Mouse (Mus musculus): ENCODE measurements around the gene Lactbl1. TPM values are rescaled to one million over a fixed set of nuclear protein-coding genes. Genes with fewer than 3 reads are reported as not detected.
A peak's percentile ranks its signal among the peaks of the same experiment; 100 is the strongest.

The Lactbl1 gene
- polyA plus RNA-seq, 1 experiment = not detected

DNA sequence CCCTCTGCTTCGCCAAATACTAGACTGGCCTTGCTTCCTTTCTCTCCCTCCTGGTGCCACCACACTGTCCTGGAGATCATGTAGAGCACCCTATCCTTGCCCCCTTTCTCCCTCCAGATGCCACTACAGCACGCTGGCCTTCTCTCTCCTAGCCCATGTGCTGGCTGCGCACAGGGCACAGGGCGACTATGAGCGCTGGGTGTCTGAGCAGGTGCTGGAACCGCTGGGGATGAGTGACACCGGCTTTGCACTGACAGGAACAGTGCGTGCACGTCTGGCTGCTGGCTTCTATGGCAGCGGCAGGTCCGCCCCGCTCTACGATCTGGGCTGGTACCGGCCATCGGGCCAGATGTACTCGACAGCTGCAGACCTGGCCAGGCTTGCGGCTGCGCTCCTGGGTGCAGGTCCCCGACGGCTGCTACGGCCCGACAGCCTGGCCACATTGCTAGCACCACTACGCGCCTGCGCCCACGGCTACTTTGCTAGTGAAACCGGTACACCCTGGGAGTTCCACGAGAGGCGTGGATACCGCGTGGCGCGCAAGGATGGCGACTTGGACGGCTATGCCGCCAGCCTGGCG is 14.7 kb downstream of the Lactbl1 start:
- DNase-seq (ENCODE audit: low spot score) = no peak

DNA sequence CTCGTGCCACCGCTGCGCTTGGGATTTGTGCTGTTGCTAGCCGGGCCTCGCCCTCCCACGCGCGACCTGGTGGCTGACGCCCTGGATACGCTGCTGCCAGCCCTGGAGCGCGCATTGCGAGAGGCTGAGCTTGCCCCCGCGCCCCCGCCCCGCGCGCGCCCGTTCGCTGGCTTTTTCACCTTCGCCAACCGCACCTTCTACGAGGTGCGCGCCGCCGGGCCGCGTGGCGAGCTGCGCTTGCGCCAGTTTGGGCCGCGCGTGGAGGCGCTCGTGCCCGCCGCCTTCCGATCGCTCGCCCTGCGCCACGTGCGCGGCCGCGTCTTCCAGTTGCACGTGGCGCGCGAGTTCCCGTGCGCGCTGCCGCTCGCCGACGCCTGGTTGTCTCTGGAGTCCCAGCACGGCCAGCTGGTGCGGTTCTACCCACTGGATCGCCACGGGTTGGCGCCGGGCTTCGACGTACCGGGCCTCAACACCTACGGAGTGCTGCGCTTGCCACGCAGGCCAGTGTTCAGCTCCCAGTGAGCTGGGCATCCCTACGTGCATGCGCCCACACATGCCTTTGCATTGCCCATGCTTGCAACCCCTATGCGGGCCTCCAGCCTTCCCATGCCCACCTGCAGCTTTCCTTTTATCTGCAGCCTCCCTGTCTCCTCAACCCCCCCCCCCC is 15.3 kb downstream of the Lactbl1 start:
- DNase-seq (ENCODE audit: low spot score) = no peak

DNA sequence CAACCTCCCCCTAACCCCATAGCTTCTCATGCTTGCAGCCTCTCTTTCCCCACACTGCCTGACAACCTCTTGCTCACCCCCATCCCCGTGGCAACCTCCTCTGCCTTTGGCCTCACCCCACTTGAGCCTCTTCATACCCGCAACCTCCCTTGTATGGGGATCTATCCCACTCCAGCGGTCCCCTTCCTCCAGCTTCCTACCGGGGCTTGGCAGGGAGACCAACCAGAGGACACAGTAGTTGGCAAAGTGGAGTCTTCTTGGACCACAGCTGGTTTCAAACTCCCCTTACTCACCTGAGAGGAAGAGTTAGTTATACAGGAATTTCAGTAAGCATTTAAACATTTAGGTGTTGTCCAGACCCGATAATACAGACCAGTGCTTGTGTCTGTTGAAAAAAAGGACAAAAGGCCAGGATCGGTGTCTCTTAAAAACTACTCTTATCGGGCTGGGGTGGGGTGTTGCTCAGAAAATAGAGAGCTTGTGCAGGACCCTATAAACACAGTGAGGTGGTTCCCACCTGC is 15.9 kb downstream of the Lactbl1 start:
- DNase-seq (ENCODE audit: low spot score) = no peak

DNA sequence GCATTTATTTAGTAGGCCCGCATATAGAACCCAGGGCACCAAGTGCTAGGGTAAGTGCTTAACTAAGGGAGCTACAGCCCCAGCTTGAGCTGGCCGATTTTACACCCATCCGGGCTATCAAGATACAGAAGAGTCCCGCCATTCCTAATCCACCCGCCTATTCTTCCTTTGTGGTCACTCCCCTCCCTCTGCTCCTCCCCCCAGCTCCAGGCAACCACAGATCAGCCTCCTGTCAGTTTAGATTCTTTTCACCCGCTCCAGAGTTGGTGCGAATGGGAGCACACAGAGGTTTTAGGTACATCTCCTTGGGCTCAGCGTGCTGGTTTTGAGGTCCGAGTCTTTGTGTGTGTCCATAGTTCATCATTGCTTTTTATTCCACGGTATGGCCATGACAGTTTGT is 16.5 kb downstream of the Lactbl1 start:
- DNase-seq (ENCODE audit: low spot score) = no peak

DNA sequence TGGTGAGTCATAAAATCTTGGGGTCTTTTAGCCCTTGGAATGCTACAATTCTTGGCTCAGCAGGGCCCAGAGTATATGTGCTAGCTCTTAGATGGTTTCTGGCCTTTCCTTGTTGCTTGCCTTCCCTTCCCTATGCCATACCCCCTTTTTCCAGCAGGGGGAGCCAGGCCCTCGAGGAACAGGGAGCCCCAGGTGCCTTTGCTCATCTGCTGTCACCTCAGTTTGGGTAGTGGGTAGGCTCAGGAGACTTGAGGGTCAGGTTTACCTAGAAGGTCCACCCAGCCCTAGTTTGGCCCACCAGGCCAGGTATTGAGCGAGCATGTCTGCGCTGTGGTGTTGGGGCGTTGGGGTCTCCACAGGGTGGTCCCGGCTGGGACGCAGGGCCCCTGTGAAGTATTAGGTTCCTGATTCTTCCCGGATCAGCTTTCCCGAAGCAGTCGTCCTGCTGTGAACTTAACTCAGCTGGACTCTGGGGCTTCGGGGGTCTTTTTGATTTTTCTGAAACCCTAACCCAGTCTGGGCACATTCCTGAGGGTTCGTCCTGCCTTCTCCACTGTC is 26.6 kb downstream of the Lactbl1 start:
- DNase-seq (ENCODE audit: low spot score) = peak; percentile 63

DNA sequence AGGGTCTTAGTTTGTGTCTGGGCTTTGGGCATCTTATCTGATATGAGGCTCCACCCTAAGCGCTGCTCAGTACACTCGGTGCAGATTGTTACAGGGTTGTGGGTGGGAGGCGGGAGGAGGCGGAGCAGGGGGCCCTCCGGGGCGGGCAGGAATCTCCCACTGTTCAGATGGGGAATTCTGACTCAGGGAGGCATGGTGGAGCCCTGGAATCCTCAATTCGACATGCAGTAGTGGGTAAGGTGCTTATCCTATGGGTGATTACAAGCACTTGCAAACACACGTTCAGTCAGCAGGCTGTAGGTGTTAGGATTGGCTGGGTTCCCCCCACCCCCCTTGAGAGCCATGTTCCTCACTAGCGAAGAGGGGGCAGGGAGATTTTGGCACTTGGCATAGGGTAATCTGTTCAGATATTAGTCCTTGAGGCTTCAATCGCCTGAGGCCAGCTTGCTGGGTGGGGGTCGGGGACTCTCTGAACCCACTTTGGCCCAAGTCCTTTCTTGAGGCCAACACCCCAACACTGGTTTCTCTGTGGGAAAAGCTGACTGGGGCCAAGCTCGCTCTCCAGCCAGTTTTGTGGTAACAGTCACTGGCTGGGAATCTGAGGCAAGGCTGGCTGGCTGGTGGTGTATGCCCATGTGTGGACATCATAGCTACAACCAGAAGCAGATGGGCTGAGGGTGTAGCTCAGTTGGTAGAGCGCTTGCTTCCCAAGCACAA is 27.2 kb downstream of the Lactbl1 start:
- DNase-seq (ENCODE audit: low spot score) = no peak

DNA sequence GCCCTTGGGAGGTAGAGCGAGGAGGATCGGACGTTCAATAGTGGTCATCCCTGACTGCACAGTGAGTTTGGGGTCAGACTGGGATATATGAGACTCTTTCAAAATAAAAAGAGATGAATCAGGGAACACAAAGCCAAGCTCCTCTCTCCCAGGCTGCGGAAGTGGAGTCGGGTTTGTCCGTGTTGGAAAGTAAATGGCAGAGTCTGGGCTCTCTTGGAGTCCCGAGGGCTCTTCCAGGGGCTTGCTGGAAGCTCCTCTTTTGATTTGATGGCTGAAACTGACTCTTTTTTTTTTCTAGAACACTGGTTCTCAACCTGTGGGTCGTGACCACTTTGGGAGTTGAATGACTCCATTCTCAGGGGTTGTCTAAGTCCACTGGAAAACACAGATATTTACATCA is 27.8 kb downstream of the Lactbl1 start:
- no peak for DNase-seq (ENCODE audit: low spot score)

DNA sequence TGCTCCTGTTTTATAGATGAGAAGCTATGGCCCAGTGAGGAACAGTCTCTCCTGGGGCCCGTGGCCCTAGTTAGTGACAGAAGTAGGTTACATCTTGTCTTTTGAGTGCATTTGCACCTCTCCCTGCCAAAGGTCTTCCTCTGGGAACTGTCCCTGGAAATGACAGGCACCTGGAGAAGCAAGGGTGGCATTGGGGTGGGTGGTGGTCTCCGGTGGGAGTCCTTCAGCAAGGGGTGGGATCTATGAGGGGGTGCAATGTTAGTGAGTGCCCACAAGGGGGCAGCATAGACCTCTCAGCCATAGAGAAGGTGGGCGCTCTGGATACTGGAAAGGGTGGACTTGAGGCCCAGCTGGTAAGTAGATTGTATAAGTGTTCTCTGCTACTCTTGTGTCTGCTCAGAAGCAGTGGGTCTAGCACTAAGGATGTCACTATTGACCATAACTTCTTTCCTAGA is 29.0 kb downstream of the Lactbl1 start:
- no peak for DNase-seq (ENCODE audit: low spot score)

DNA sequence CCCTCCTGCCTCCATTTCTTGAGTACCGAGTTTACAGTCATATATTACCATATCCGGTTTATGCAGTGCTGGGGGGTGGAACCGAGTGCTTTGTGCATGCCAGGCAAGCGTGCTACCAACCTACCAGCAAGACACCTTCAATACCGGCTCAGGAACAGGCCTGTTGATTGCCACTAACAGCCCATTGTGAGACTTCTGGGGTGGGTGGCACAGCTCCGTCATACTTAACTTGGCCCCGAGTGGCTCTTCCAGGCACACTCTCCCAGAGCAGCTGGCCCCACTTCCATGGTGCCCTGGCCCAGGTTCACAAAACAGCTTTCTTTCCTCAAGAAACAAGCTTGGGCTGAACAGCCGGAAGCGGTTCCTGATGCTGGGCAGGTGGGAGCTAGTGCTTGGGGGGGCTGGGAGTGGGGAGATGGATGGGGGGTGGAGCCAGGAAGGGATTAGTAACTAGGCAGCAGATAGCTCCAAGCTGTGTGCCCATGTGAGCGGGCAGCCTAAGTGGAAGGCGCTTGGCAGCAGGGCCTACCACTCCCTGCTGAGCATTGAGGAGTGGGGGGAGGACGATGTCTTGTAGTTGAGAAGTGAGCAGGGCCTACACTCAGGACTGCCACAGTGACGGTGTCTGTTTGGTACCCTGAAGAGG is 29.6 kb downstream of the Lactbl1 start:
- DNase-seq (ENCODE audit: low spot score) = no peak

DNA sequence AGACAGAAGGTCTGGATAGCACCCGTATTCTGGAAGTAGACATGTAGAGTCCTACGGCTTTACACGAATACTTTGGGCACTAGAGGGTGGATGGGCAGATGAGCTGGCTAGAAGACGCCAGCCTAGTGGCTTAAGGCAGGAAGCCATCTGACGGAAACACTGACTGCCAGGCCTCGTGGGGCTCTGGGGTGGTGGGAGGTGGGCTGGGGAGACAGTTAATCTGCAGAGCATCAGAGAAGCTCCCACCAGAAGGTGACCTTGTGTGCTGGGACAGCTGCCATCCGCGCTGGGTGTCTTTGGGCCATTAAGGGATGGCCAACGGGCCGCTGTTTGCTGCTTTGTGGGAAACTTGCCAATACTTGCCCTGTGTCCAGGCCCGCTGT is 30.1 kb downstream of the Lactbl1 start:
- no peak for DNase-seq (ENCODE audit: low spot score)

DNA sequence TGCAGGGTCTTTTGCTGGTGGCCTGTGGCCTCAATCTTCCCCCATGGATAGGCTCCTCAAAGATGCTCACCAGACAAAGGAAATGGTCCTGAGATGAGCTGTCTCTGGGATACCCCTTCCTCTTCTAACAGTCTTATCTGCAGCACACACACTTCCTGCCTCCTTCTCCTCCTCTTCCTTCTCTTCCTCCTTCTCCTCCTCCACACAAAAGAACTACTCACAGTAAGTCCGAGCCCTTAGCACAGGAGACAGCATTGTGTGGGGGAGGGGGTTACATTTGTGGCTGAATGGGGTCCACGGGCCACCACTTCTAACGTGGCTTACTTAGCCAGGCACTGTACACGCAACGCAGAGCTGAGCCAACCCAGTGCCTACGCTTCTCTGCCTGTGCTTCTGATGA is 30.6 kb downstream of the Lactbl1 start:
- DNase-seq (ENCODE audit: low spot score) = no peak

DNA sequence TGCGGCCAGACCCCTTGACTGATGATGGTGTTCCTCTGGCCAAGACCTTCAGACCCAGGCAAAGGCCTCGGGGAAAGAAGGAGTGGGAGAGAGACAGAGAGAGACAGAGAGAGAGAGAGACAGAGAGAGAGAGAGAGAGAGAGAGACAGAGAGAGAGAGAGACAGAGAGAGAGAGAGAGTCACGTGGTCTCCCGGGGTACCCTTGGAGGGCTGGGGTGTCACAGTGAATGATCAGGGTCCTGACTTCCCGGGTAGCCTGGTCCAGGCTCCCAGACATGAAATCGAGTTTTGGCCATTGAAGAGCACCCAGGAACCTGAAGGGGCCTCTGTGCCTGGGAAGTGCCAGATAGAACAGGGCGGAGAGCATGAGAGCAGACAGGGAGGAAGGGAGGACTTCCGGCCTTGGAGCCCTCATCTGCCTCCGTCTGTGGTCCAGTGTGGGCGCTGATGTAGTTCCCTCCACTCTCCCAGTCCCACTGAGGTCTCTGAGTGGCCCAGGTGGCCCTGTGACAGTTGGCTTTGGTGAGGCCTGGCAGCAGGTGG is 31.3 kb downstream of the Lactbl1 start:
- DNase-seq (ENCODE audit: low spot score) = no peak

DNA sequence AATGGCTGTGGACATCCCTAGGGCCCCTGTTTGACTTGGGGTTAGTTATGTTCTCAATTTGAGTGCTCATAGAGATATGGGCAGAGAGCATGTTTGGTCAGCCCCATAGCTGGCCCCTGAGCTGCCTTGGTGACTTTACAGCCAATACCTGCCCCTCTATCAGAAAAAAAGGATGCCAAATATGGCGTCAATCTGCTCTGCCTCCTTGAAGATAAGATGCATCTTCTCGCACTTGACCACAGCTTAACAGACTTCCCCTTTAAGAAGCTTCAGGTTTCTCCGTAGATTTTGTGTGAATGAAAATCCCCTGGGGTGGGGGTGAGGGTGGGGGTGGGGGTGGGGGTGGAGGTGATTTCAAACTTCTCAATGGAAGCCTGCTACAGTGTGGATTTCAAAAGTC is 35.5 kb downstream of the Lactbl1 start:
- no peak for DNase-seq (ENCODE audit: low spot score)

DNA sequence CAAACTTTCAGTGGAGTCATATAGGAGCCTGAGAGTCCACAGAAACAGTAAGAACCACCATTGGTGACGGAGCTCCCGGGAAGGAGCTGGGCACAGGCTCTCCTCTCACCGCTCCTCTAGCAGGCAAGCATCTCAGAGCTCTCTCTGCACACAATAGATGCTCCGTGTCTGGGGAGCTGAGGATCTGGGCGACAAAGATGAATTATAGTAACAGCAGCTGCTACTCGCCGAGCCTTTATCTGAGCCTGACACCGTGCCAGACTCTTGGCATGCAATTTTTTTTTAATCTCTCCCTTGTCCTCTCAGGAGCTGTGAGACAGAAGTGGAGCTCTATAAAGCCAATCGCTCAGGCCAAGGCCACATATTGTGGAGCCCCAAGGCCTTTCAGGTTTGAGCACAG is 42.6 kb downstream of the Lactbl1 start:
- DNase-seq (ENCODE audit: low spot score) = no peak

DNA sequence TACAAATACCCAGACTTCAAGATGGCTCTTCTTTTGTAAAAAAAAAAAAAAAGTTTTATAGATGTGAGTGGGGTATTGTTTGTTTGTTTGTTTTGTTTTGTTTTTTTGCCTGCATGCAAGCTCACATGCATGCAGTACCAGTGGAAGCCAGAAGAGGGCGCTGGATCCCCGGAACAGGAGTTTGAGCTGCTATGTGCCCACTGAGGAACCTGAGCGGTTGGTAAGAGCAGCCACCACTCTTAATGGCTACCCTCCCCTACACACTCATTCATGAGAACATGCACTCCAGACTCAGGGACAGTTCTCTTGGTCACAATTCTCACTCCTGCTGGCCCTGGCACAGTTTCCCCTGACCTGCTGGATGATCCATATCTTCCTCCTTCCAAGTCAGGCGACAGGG is 43.6 kb downstream of the Lactbl1 start:
- no peak for DNase-seq (ENCODE audit: low spot score)

DNA sequence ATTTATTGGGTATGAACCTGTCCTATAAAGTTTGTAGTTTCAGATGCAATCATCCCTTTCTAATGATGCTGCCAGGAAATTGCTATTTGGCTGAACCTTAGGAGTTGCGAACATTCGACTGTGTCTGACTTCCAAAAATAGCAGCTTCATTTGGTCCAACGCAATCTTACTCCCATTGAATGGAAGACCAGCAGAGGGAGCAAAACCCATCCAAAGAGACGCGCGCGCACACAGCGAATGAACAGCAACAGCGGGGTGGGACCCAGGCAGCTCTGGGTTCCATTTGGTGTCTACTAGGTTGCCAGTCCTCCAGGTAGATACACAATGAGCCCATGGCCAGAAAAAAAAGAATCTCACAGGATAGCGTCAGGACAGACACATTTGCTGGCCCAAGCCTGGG is 45.3 kb downstream of the Lactbl1 start:
- DNase-seq (ENCODE audit: low spot score) = no peak

DNA sequence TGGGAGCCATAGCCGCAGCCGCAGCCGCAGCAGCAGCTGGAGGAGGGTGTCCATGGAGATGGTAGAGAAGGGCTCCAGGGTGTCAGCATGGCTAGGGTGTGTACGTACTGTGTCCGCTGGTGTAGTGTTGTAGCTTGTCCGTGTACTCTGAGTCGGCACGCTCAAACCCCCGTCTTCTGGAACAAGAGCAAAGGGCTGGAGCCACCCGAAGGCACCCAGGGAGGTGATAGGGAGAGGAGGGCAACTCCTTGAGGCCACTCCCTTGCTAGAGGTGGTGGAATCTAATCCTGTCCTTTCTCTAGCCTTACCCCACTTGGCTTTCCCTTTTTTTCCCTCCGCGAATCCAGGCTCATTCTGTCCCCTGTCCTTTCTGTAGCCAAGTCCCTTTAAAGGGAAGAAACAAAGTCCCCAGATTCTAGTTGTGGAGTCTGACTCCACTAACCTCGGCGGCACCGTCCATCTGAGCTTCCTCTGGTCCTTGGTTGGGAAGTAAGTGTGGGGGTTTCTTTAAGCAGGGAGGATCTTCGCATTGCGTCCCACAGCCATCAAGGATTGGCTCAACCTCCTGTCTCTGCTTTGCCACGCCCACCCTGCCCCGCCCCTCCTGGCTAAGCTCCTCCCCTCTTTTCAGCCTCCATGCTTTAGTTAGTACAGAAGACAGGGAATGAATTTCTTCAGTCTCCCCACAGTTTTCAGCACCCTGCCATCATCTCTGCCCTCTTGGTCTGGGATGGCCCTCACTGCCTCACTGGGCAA is 50.1 kb downstream of the Lactbl1 start:
- DNase-seq (ENCODE audit: low spot score) = no peak

DNA sequence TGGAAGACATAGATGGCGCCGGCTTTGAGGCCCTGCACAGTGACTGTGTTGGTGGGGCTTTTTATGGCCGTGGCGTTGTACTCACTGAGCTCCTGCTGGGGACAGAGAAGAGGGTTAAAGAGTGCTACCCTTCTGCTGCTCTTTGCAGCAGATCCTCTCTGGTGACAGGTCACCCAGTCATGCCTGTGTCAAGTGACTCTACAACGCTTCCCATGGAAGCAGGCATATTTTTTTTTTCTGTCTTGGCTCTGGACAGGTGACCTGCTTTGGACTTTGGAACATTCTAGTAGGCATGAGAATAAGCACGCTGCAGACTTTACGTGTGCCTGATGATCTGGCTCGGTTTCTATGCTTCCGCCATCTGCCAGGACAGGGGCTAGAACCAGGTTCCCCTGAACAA is 53.0 kb downstream of the Lactbl1 start:
- DNase-seq (ENCODE audit: low spot score) = no peak

DNA sequence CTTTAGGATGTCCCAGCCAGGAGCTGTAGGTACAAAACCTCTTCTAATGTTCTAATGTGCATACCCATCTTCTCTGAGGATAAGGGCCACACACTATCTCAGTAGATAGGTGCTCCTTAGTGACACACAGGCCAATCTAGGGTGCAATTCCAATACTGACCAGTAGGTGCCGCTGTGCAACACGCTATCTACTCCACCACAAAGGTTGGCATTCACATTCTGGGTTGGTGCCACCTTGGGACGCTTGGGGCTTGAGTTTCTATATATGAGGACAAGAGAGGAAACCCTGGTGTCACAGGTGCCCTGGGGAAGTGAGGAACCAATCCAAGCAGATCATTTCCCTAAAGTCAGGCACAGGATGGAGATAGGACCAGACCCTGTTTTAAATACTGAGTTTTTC is 56.1 kb downstream of the Lactbl1 start:
- DNase-seq (ENCODE audit: low spot score) = peak; percentile 66

DNA sequence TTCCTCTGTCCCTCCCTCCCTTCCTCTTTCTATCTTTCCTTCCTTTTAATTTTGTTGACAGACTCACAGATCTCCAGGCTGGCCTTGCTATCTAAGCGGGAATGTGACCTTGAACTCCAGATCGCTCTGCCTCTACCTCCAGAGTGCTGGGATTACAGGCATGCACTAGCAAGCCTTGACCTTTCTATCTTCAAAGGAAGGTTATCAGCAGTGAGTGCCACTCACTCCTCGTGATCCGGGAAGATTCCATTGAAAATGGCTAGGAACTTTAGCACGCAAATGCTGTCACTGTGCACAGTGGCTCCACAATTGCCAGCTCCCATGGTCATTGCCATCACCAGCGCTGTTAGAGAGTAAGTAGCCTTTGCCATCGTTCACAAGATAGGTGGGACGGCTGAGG is 56.8 kb downstream of the Lactbl1 start:
- DNase-seq (ENCODE audit: low spot score) = no peak

DNA sequence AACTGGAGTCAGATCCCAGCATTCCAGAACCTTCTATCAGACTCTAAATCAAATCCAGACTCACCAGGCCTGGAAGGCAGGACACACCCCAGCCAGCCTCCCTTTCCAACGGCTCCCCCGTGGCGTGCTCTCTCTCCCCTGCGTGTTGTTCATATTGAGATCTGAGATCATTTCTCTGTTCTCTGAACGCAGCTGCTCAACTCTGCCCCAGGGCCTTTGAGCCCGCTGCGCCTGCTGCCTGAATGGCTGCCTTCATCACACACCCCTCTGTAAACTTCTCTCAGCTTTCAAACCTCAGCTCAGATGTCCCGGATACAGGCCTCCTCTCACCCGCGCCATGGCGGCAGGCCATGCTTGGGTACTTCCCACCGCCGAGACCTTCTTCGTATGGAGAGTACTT is 58.2 kb downstream of the Lactbl1 start:
- DNase-seq (ENCODE audit: low spot score) = no peak

Data from urinary bladder, adult 2 months (tissue).